Mouse (Mus musculus) MEL (cell line): ENCODE measurements around the gene Gm49383. TPM values are rescaled to one million over a fixed set of nuclear protein-coding genes. Genes with fewer than 3 reads are reported as not detected.

Source experiments
- DNase-seq: peaks from one replicate; pipeline ENCODE4 v3.0.0; 2011; ENCODE audit warnings: low read depth, low spot score
- H3K27ac ChIP-seq: 2 replicates; pipeline ENCODE4 v1.5.1; 2012; ENCODE audit warnings: low read depth, mild to moderate bottlenecking, control low read depth, low read length, moderate library complexity; ENCODE audit not compliant: control insufficient read depth
- H3K27me3 ChIP-seq, 2 experiments: fragments of 150-350 bp in 1 of 2; sonication (generic) in 1 of 2; 2 replicates each; pipeline ENCODE4 v1.6.1; 2012; ENCODE audit warnings: low read length in 2 of 2, mild to moderate bottlenecking in 2 of 2, improper control_type of control experiment in 1 of 2, moderate library complexity in 1 of 2; ENCODE audit not compliant: insufficient read depth in 2 of 2, control insufficient read depth in 1 of 2
- H3K36me3 ChIP-seq, 2 experiments: 2 replicates each; pipeline ENCODE4 v1.6.1; 2012 to 2014; ENCODE audit warnings: low read length in 2 of 2, improper control_type of control experiment in 1 of 2, inconsistent platforms in 1 of 2, mild to moderate bottlenecking in 1 of 2; ENCODE audit not compliant: insufficient read depth in 2 of 2, control insufficient read depth in 1 of 2
- H3K4me1 ChIP-seq, 2 experiments: fragments of 150-350 bp in 1 of 2; sonication (generic) in 1 of 2; 2 replicates each; pipeline ENCODE4 v1.6.1; 2012; ENCODE audit warnings: low read length in 2 of 2, improper control_type of control experiment in 1 of 2, mild to moderate bottlenecking in 1 of 2; ENCODE audit not compliant: insufficient read depth in 2 of 2, control insufficient read depth in 1 of 2
- H3K4me3 ChIP-seq, 2 experiments: fragments of 150-350 bp in 1 of 2; sonication (generic) in 1 of 2; 2 replicates each; pipeline ENCODE4 v1.5.1; 2012; ENCODE audit warnings: low read depth in 2 of 2, low read length in 2 of 2, mild to moderate bottlenecking in 2 of 2, moderate library complexity in 2 of 2, control low read depth in 1 of 2, improper control_type of control experiment in 1 of 2; ENCODE audit not compliant: control insufficient read depth in 1 of 2, insufficient read depth in 1 of 2
- H3K79me2 ChIP-seq: 2 replicates; pipeline ENCODE4 v1.6.1; 2012; ENCODE audit warnings: mild to moderate bottlenecking, low read length, moderate library complexity; ENCODE audit not compliant: control insufficient read depth, poor library complexity, insufficient read depth
- H3K9ac ChIP-seq: 2 replicates; pipeline ENCODE4 v1.6.1; 2012; ENCODE audit warnings: low read depth, mild to moderate bottlenecking, control low read depth, low read length, moderate library complexity; ENCODE audit not compliant: control insufficient read depth, poor library complexity, severe bottlenecking
- H3K9me3 ChIP-seq: fragments of 150-350 bp; sonication (generic); replicated peaks from 2 replicates; pipeline ENCODE4 v1.6.1; 2012; ENCODE audit warnings: mild to moderate bottlenecking, low read length, improper control_type of control experiment, moderate library complexity; ENCODE audit not compliant: insufficient read depth
- BHLHE40 ChIP-seq: IDR thresholded peaks from 2 replicates; pipeline ENCODE4 v1.6.1; 2012; ENCODE audit warnings: low read depth, mild to moderate bottlenecking, inconsistent platforms, low read length, improper control_type of control experiment, borderline replicate concordance
- CHD1 ChIP-seq: IDR thresholded peaks from 2 replicates; pipeline ENCODE4 v1.6.1; 2012; ENCODE audit warnings: low read depth, mild to moderate bottlenecking, inconsistent platforms, low read length, improper control_type of control experiment
- CHD2 ChIP-seq: IDR thresholded peaks from 2 replicates; pipeline ENCODE4 v1.6.1; 2011; ENCODE audit warnings: low read length, improper control_type of control experiment
- CTCF ChIP-seq, 3 experiments: IDR thresholded peaks in 2 of 3; conservative IDR thresholded peaks in 1 of 3; 2 replicates each; pipeline ENCODE4 v1.5.1; 2011 to 2012; ENCODE audit warnings: low read length in 3 of 3, low read depth in 2 of 3, mild to moderate bottlenecking in 2 of 3, improper control_type of control experiment in 1 of 3, inconsistent platforms in 1 of 3, mixed read lengths in 1 of 3, moderate library complexity in 1 of 3; ENCODE audit not compliant: control insufficient read depth in 1 of 3, insufficient read depth in 1 of 3, poor library complexity in 1 of 3, severe bottlenecking in 1 of 3
- ELF1 ChIP-seq: IDR thresholded peaks from 2 replicates; pipeline ENCODE4 v1.6.1; 2014; ENCODE audit warnings: low read depth, mild to moderate bottlenecking, inconsistent platforms, low read length, improper control_type of control experiment, moderate library complexity
- EP300 ChIP-seq, 2 experiments: IDR thresholded peaks; 2 replicates each; pipeline ENCODE4 v1.6.1; 2011; ENCODE audit warnings: improper control_type of control experiment in 2 of 2, low read length in 2 of 2, low read depth in 1 of 2, mild to moderate bottlenecking in 1 of 2
- ETS1 ChIP-seq: IDR thresholded peaks from 2 replicates; pipeline ENCODE4 v1.6.1; 2012; ENCODE audit warnings: low read depth, mild to moderate bottlenecking, inconsistent platforms, low read length, improper control_type of control experiment, moderate library complexity
- GATA1 ChIP-seq: IDR thresholded peaks from 2 replicates; pipeline ENCODE4 v1.6.1; 2011; ENCODE audit warnings: low read depth, low read length, improper control_type of control experiment
- HCFC1 ChIP-seq: IDR thresholded peaks from 2 replicates; pipeline ENCODE4 v1.6.1; 2012; ENCODE audit warnings: low read depth, mild to moderate bottlenecking, inconsistent platforms, low read length, improper control_type of control experiment, moderate library complexity
- KAT2A ChIP-seq: conservative IDR thresholded peaks from 2 replicates; pipeline ENCODE4 v1.6.1; 2012; ENCODE audit warnings: low read depth, low read length, improper control_type of control experiment, inconsistent platforms
- MAX ChIP-seq: IDR thresholded peaks from 2 replicates; pipeline ENCODE4 v1.6.1; 2011; ENCODE audit warnings: low read length, improper control_type of control experiment
- MAZ ChIP-seq: IDR thresholded peaks from 2 replicates; pipeline ENCODE4 v1.6.1; 2012; ENCODE audit warnings: low read depth, mild to moderate bottlenecking, inconsistent platforms, low read length, improper control_type of control experiment
- MXI1 ChIP-seq: IDR thresholded peaks from 2 replicates; pipeline ENCODE4 v1.6.1; 2011; ENCODE audit warnings: mild to moderate bottlenecking, low read depth, low read length, improper control_type of control experiment
- MYB ChIP-seq: IDR thresholded peaks from 2 replicates; pipeline ENCODE4 v1.6.1; 2011; ENCODE audit warnings: mild to moderate bottlenecking, low read depth, low read length, improper control_type of control experiment
- NELFE ChIP-seq: IDR thresholded peaks from 2 replicates; pipeline ENCODE4 v1.6.1; 2011; ENCODE audit warnings: low read depth, low read length, improper control_type of control experiment
- NRF1 ChIP-seq: IDR thresholded peaks from 2 replicates; pipeline ENCODE4 v1.6.1; 2014; ENCODE audit warnings: low read depth, mild to moderate bottlenecking, inconsistent platforms, low read length, improper control_type of control experiment, moderate library complexity; ENCODE audit not compliant: poor library complexity, insufficient read depth, severe bottlenecking
- POLR2AphosphoS2 ChIP-seq: IDR thresholded peaks from 2 replicates; pipeline ENCODE4 v1.6.1; 2011; ENCODE audit warnings: low read length, improper control_type of control experiment
- POLR2AphosphoS5 ChIP-seq: IDR thresholded peaks from 2 replicates; pipeline ENCODE4 v1.6.1; 2012; ENCODE audit warnings: low read depth, borderline replicate concordance, mild to moderate bottlenecking, inconsistent platforms, low read length, moderate library complexity, mixed read lengths
- RAD21 ChIP-seq: IDR thresholded peaks from 2 replicates; pipeline ENCODE4 v1.6.1; 2011; ENCODE audit warnings: mild to moderate bottlenecking, low read depth, low read length, improper control_type of control experiment
- RCOR1 ChIP-seq: IDR thresholded peaks from 2 replicates; pipeline ENCODE4 v1.6.1; 2012; ENCODE audit warnings: low read depth, mild to moderate bottlenecking, inconsistent platforms, low read length, improper control_type of control experiment
- SIN3A ChIP-seq: IDR thresholded peaks from 2 replicates; pipeline ENCODE4 v1.6.1; 2012; ENCODE audit warnings: low read length, improper control_type of control experiment, inconsistent platforms
- SMC3 ChIP-seq: IDR thresholded peaks from 2 replicates; pipeline ENCODE4 v1.6.1; 2011; ENCODE audit warnings: low read depth, low read length, improper control_type of control experiment
- TAL1 ChIP-seq: IDR thresholded peaks from 2 replicates; pipeline ENCODE4 v1.6.1; 2012; ENCODE audit warnings: mild to moderate bottlenecking, inconsistent platforms, low read length, moderate library complexity, mixed read lengths
- TBP ChIP-seq: IDR thresholded peaks from 2 replicates; pipeline ENCODE4 v1.8.0; 2011; ENCODE audit warnings: low read depth, low read length, improper control_type of control experiment
- TCF12 ChIP-seq: IDR thresholded peaks from 2 replicates; pipeline ENCODE4 v1.6.1; 2014; ENCODE audit warnings: low read depth, mild to moderate bottlenecking, inconsistent platforms, low read length, improper control_type of control experiment, moderate library complexity
- UBTF ChIP-seq: IDR thresholded peaks from 2 replicates; pipeline ENCODE4 v1.6.1; 2012; ENCODE audit warnings: low read depth, mild to moderate bottlenecking, inconsistent platforms, low read length, improper control_type of control experiment, moderate library complexity, borderline replicate concordance; ENCODE audit not compliant: insufficient read depth
- USF1 ChIP-seq: IDR thresholded peaks from 2 replicates; pipeline ENCODE4 v1.6.1; 2014; ENCODE audit warnings: low read depth, mild to moderate bottlenecking, inconsistent platforms, low read length, improper control_type of control experiment, moderate library complexity
- ZKSCAN1 ChIP-seq: IDR thresholded peaks from 2 replicates; pipeline ENCODE4 v1.6.1; 2012; ENCODE audit warnings: low read depth, mild to moderate bottlenecking, inconsistent platforms, low read length, improper control_type of control experiment, moderate library complexity
- polyA plus RNA-seq, 2 experiments: library from polyadenylated mRNA; stranded (reverse) in 1 of 2; unstranded in 1 of 2; fragments of >175 nt in 1 of 2; fragments of >200 nt in 1 of 2; gene quantifications; 2 replicates each; pipeline versions ENCODE4 v1.2.1 to v1.2.4; 2012; ENCODE audit warnings: low replicate concordance in 2 of 2, low read depth in 1 of 2; ENCODE audit not compliant: insufficient read length in 2 of 2, insufficient read depth in 1 of 2, missing spikeins in 1 of 2
- total RNA-seq: library from RNA; depleted of rRNA; stranded (reverse); fragments of 300-350 nt; gene quantifications from 2 replicates; pipeline ENCODE4 v1.2.3, GENCODE M21; 2012

Gm49383 gene
- total and polyA plus RNA-seq, 3 experiments, result 27.5 to 28.8 TPM; not detected in 1

GRCm38 (mm10) chr12:69177526-69177925 lies 19.4 kb downstream of the Gm49383 start:
- H3K4me1 ChIP-seq, result peaks cover 2% of the 10 kb centered on the region in 2 experiments; a peak in 2 of 4 replicates
- DNase-seq, result no peak
- peaks cover 7 to 8% of the 10 kb centered on the region in 2 experiments for H3K36me3 ChIP-seq
- H3K27me3 ChIP-seq, result no peaks in the 10 kb centered on the region
- no peak for TF ChIP-seq NELFE
- TF ChIP-seq MAX, result no peak
- TF ChIP-seq TBP, result no peak
- H3K9me3 ChIP-seq, result no peaks in the 10 kb centered on the region
- H3K4me3 ChIP-seq, result no peak overlapping the region
- H3K27ac ChIP-seq, result no peak overlapping the region
- no peak overlapping the region for H3K9ac ChIP-seq
- peaks cover 3% of the 10 kb centered on the region for H3K79me2 ChIP-seq

- Histone ChIP-seq H3K36me3 (no peaks in the 10 kb centered on the region; a peak in 3 of 4 replicates), H3K79me2 (no peaks in the 10 kb centered on the region)
Measured at GRCm38 (mm10) chr12:69175975-69176374, 20.9 kb downstream of the Gm49383 start.

GRCm38 (mm10) chr12:69171307-69171706 lies 25.6 kb downstream of the Gm49383 start:
- peaks cover 0 to 2% of the 10 kb centered on the region in 2 experiments; a peak in 2 of 4 replicates for H3K4me1 ChIP-seq
- H3K27ac ChIP-seq, result no peak overlapping the region
- peaks cover 0 to 10% of the 10 kb centered on the region in 2 experiments for H3K36me3 ChIP-seq
- H3K4me3 ChIP-seq, result no peak overlapping the region
- no peaks in the 10 kb centered on the region for H3K9me3 ChIP-seq
- TF ChIP-seq MXI1 (peak; percentile 89; the same call in 1 of the 2 replicates), EP300 (IDR thresholded peaks at IDR 0.05; ENCODE audit: low read depth in 1 of 2, low read length in 2 of 2) (peak in 1 of 2 experiments; percentile 23; a peak in 1 of 4 replicates), SIN3A (peak; percentile 56; the same call in 1 of the 2 replicates), POLR2AphosphoS5 (no peak), UBTF (no peak), TCF12 (peak; percentile 21; the same call in 1 of the 2 replicates), GATA1 (no peak), BHLHE40 (no peak), ETS1 (peak; percentile 76; the same call in 1 of the 2 replicates), RCOR1 (no peak), USF1 (peak; percentile 81; the same call in 1 of the 2 replicates), TBP (no peak)
- H3K9ac ChIP-seq, result no peak overlapping the region
- H3K79me2 ChIP-seq, result peaks cover 11% of the 10 kb centered on the region
- DNase-seq, result no peak
- no peaks in the 10 kb centered on the region for H3K27me3 ChIP-seq

More at GRCm38 (mm10) chr12:69175975-69176374, 20.9 kb downstream of the Gm49383 start:
- no peak overlapping the region for H3K27ac ChIP-seq
- H3K27me3 ChIP-seq, result no peaks in the 10 kb centered on the region
- DNase-seq, result no peak
- no peak overlapping the region for H3K4me3 ChIP-seq
- no peaks in the 10 kb centered on the region for H3K9me3 ChIP-seq
- H3K9ac ChIP-seq, result no peak overlapping the region
- TF ChIP-seq RAD21, result no peak
- TF ChIP-seq CTCF (IDR thresholded peaks at IDR 0.05 in 2 of 3, conservative IDR thresholded peaks at IDR 0.05 in 1 of 3; ENCODE audit: control insufficient read depth in 1 of 3, insufficient read depth in 1 of 3, low read depth in 2 of 3, low read length in 3 of 3, poor library complexity in 1 of 3, severe bottlenecking in 1 of 3), result no peak
- no peak for TF ChIP-seq MXI1
- TF ChIP-seq POLR2AphosphoS5, result no peak
- TF ChIP-seq NRF1, result no peak
- TF ChIP-seq GATA1, result no peak
- no peak for TF ChIP-seq SMC3
- TF ChIP-seq ELF1, result no peak
- no peak for TF ChIP-seq HCFC1
- TF ChIP-seq MYB, result no peak
- no peak for TF ChIP-seq KAT2A
- TF ChIP-seq ETS1, result no peak
- no peak for TF ChIP-seq TCF12
- no peak for TF ChIP-seq ZKSCAN1
- no peak for TF ChIP-seq CHD2
- no peak for TF ChIP-seq TAL1
- no peak for TF ChIP-seq CHD1
- no peak for TF ChIP-seq POLR2AphosphoS2
- TF ChIP-seq MAZ, result no peak
- H3K4me1 ChIP-seq, result no peaks in the 10 kb centered on the region
